Mouse (Mus musculus) urinary bladder, adult 2 months (tissue): ENCODE measurements at regions not wholly inside any gene's neighbourhood (a gene's known extent, or its start where the extent isn't known, plus 50 kb on each side); places are given as distances from the start of the nearest gene placed in this dataset.
"Not testable (repeated sequence)": the region's sequence is repeated elsewhere in the genome, so short reads cannot be mapped to it uniquely, and the experiment has no call there.

Source experiments
- DNase-seq: peaks from one replicate; pipeline ENCODE4 v3.0.0; 2022; ENCODE audit warnings: low spot score

DNA sequence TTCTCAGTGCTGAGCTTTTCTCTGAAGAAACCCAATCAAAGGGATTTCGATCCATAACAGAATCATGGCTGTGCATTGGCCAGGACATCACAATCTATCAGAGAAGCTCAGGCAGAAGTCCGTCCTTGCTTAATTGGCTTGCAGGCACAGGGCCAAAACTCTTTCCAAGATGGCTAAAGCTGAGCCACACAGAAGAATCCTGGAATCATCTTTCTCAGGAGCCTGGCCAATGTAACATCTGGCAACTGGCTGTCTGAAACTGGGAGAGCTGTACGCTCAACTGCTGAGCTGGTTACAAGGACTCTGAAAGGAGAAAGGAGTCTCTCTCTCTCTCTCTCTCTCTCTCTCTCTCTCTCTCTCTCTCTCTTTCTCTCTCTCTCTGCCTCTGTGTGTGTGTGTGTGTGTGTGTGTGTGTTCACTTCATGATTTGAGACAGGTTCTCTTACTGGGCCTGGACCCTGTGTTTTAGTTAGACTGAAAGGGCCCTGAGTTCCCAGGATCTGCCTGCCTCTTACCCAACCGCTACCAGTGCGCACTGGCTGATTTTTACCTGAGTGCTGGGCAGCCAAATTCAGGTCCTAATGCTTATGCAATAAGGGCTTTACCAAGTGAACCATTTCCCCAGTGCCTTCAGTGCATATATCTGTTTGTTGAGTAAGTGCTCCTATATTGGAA is 333.3 kb upstream of the Cwc22 start:
- DNase-seq, result no peak

DNA sequence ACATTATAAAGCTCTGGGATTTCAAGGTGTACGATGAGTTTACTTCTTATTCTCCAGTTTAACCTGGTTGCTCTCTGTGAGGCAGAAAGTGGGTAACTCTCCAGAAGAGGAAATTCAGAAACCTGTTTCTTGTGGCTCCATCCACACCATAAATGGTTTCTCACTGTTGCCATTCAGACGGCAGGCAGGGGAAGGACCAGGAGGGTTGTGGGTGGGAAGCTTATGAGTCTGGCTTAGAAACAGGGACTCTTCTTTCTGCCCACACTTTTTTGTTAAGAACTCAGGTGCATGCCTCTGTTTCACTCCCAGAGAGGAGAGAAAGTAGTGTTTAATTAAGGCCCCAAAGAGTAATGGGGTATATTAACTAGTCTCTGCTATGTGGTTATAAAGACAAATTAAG is 332.5 kb upstream of the Cwc22 start:
- no peak for DNase-seq

DNA sequence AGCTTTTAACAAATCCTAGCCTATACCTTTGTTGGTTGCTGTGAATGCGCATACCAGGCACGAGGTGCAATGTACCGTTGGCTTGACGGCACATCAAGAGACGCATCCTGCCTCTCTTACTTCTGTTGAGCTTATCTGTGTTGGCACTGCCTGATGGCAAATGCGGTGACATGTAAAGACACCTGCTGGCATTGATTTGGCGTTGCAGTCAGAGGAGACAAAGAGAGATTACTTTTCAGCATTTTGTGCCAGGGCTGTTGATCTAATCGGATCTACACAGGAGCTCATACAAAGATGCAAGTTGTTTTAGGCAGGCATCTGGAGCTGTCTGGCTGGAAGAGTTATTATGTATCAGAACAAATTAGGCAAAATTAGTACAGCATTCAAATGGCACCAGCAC is 331.5 kb upstream of the Cwc22 start:
- no peak for DNase-seq

GRCm38 (mm10) chr2:78274122-78274521 is 327.9 kb upstream of the Cwc22 start:
- DNase-seq, result no peak

- DNase-seq, result no peak
Observed at GRCm38 (mm10) chr2:78268705-78269104, 322.5 kb upstream of the Cwc22 start.

DNA sequence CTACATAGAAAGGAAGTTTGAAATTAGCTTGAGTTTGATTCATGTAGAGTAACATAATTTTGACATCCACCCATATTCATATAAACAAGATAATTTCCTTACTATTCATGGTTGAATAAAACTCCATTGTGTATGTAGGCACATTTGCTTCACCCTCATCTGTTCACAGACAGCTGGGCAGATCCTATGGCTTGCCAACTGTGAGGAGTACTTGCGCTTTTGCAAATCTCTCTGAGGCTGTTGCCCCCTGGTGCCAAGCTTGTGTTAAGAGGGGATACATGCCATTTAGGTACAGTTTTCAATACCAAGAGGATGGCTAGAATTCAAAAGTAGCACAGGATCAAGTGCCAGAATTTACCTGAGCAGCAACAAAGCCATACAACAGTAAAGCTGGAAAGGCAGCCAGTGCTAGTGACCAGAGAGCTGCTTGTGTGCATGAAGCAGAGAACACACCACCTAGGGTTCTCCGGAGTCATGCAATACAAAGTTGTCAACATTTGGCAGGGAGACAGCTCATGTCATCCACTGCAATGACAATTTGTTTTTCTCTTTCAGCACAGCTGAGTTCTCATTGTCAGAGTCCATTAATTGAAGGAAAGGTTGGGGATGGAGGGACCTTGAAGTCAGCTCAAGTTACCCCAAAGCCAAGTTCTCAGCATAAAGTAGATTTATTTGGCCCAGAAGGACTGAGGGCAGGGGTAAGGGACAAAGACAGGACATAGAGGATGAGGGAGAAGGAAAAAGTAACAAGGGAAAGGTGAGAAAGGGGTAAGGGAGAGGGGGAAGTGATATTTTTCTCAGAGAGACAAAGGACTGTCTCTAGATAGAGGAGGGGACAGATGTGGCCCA is 321.6 kb upstream of the Cwc22 start:
- no peak for DNase-seq

DNA sequence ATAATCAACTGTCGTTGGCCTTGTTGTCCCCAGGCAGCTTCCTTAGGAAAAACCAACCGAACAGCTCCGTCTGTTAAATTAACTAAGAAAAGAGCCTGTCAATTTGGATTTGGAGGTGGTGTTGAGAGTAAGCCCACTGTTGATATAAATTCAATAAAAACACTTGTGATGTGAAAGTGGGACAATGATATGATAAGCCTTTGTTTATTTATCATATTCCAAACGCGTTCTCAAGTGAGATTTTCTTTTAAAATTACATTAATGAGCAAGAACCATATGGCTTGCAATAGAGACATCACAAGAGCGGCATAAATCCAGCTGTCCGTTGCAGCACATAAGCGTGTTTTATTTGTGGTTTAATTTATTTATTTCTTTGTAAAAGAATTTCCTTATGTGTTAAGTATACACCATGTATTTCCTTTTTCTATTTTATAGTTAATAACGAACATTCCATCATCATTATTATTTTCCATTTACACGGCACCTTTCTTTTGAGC is 307.5 kb upstream of the Cwc22 start:
- DNase-seq, result no peak

GRCm38 (mm10) chr2:78246354-78246753 is 300.2 kb upstream of the Cwc22 start:
- DNase-seq, result no peak

DNA sequence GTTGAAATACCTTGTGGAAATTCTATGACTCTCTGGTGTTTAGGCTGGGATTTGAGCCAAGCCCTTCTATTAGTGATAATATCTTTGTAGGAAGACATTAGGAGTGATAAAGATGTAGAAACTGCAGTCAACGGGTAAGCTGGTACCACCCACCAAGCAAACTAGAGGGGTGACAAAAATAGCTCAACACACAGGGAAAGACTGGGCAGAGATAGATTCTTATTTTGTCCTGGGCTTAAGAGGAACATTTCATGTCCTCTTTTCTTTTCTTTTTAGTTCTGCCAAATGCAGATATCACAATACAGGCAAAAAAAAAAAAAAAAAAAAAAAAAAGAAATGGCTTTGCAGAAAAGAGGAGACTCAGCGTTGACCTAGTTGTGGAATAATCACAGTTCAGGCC is 294.1 kb upstream of the Cwc22 start:
- DNase-seq, result no peak

DNA sequence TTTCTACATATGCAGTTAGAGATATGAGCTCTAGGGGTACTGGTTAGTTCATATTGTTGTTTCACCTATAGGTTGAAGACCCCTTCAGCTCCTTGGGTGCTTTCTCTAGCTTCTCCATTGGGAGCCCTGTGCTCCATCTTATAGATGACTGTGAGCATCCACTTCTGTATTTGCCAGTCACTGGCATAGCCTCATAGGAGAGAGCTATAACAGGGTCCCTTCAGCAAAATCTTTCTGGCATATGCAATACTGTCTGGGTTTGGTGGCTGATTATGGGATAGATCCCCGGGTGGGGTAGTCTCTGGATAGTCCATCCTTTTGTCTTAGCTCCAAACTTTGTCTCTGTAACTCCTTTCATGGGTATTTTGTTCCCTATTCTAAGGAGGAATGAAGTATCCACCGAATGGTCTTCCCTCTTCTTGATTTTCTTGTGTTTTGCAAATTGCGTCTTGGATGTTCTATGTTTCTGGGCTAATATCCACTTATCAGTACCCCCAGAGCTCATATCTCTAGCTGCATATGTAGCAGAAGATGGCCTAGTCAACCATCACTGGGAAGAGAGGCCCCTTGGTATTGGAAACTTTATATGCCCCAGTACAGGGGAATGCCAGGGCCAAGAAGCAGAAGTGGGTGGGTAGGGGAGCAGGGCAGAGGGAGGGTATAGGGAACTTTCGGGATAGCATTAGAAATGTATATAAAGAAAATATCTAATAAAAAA is 279.4 kb upstream of the Cwc22 start:
- DNase-seq, result not testable (repeated sequence)

DNA sequence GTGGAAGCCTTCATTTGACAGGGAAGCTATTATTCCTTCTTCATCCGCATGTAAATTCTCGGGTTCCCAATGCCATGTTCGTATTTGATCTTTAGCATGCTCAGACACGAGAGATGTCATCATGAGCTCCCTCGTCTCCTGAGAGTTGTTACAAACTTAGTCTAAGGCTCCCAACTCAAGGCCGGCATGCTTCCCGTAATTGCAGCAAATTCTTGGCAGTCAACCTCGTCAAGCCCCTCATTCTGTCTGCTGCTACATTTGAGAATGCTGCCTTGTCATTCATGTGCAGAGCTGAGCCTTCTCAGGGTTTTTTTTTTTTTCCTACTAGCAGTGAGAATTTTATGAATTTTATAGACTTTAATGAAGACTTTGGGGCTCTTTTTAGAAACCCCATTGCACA is 268.3 kb upstream of the Cwc22 start:
- DNase-seq, result no peak

- no peak for DNase-seq
Observed at GRCm38 (mm10) chr2:78205125-78205524, 258.9 kb upstream of the Cwc22 start.

- no peak for DNase-seq
Observed at GRCm38 (mm10) chr2:78196006-78196405, 249.8 kb upstream of the Cwc22 start.

GRCm38 (mm10) chr2:78189620-78190019 is 243.4 kb upstream of the Cwc22 start:
- DNase-seq, result no peak

DNA sequence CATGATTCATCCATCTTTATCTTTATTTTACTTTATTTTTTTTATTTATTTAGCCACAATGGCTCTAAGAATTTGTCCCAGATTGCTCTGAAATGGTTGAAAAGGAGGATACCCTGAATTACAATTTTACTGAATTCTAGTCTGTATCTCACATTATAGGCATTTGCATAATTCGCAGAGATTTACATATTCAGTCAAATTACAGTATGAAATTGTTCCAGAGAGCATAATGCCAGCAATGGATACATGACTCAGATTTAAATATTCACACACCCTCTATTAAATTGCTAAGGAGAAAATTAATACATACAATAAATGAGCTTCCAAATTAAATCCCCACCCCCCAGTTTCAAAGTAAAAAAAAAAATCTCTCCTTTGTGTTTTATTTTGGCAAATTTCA is 238.8 kb upstream of the Cwc22 start:
- no peak for DNase-seq

DNA sequence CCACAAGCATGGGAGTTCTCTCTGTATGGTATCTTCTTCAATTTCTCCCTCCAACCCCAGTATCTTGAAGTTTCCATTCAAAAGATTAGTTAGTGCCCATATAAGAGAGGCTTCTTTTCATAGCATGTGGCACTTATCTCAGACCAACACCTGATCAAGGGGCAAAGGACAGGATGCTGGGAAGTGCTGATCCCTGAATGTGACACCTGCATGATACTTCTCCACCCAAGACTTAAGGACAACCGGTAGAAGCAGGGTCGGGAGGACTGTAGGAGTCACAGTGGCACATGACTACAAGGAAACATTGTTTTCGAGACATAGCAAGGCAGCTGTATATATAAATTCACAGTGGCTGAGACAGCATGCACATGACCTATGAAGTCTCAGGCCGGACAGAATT is 227.6 kb upstream of the Cwc22 start:
- no peak for DNase-seq

- no peak for DNase-seq
Observed at GRCm38 (mm10) chr2:78172819-78173218, 226.6 kb upstream of the Cwc22 start.

DNA sequence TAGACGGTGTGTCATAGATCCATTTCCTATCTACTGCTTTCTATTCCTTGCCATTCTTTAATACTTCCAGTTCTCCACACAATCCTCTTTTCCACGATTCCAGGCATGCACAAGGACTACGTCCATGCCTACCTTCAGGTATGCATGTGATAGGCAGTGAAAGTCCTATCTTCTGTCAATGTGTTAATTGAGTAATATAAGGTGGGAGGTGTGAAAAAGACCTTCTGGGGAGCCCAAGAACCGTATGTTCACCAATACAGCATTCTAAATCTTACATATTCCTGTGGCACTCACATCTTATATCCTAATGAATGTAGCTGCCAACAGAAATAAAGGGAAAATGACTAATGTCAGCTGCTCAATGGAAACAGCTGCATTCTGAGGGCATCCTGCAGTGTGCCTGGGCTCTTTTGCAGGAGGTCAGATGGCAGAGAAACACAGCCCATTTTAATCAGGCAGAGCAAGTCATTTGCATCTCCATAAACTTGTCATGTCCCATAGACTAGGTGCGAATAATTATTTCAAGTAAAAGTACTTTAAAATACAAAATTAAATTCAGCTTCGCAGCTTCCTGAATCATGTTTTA is 224.1 kb upstream of the Cwc22 start:
- no peak for DNase-seq

GRCm38 (mm10) chr2:78165429-78165828 is 219.3 kb upstream of the Cwc22 start:
- DNase-seq, result no peak

DNA sequence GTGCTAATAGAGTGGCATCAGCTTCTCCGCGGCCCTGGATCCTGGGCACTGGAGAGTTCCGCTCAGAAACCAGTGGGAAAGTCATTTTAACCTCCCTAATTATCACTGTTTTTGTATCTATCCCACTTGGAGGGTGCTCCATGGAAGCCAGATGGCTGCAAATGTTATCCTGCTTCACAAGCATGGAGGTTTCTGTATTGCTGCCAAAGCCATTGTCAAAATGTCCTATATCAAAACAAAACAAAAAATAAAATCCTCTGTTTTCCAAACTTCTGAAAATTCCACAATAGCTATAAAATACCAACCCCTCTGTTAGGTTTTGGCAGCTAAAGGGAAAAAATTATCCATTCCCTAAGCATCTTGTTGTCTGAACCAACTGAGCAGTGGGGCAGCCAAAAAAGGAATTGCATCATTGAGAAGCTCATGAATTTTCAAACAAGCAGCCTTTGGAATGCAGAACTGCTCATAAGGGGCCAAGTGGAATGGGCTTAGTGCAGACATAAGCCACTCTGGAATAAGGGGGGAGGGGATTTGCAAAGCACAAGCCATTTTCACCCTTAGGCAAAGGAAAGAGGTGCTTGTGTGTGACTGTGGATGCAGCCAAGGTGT is 213.8 kb upstream of the Cwc22 start:
- DNase-seq, result no peak

GRCm38 (mm10) chr2:78110335-78110734 is 164.2 kb upstream of the Cwc22 start:
- no peak for DNase-seq

GRCm38 (mm10) chr2:78095536-78095935 is 149.4 kb upstream of the Cwc22 start:
- no peak for DNase-seq
